Mouse (Mus musculus) liver, postnatal 0 days (tissue): ENCODE results near the gene Armc6. TPM values are rescaled to one million over a fixed set of nuclear protein-coding genes. Genes with fewer than 3 reads are reported as not detected.
A peak's percentile ranks its signal among the peaks of the same experiment; 100 is the strongest.

ENCODE experiments used
- ATAC-seq: fragments of 200-750 bp; cut with Nextera tagmentation; 2 replicates; pipeline ENCODE4 v1.8.0; 2017; ENCODE audit warnings: mild to moderate bottlenecking, moderate library complexity
- DNase-seq: peaks from one replicate; pipeline ENCODE4 v3.0.0-alpha.2; 2016
- H3K27ac ChIP-seq: fragments of 300-500 bp; sonication (generic); 2 replicates; pipeline ENCODE4 v1.5.1; 2014; ENCODE audit warnings: antibody characterized with exemption, moderate library complexity, mild to moderate bottlenecking, low read depth
- H3K27me3 ChIP-seq: fragments of 300-500 bp; sonication (generic); 2 replicates; pipeline ENCODE4 v1.6.1; 2014; ENCODE audit warnings: low read length, control low read depth, mixed read lengths; ENCODE audit not compliant: insufficient read depth
- H3K36me3 ChIP-seq: fragments of 300-500 bp; sonication (generic); replicated peaks from 2 replicates; pipeline ENCODE4 v1.6.1; 2014; ENCODE audit warnings: mild to moderate bottlenecking, control low read depth, low read length, moderate library complexity, mixed read lengths; ENCODE audit not compliant: insufficient read depth
- H3K4me1 ChIP-seq: fragments of 300-500 bp; sonication (generic); 2 replicates; pipeline ENCODE4 v1.6.1; 2014; ENCODE audit warnings: antibody characterized with exemption, mild to moderate bottlenecking, control low read depth; ENCODE audit not compliant: insufficient read depth
- H3K4me2 ChIP-seq: fragments of 300-500 bp; sonication (generic); 2 replicates; pipeline ENCODE4 v1.6.1; 2014; ENCODE audit warnings: low read depth, mild to moderate bottlenecking, low read length, moderate library complexity, mixed read lengths
- H3K4me3 ChIP-seq: fragments of 300-500 bp; sonication (generic); 2 replicates; pipeline ENCODE4 v1.5.1; 2014; ENCODE audit warnings: low read depth, low read length
- H3K9ac ChIP-seq: fragments of 300-500 bp; sonication (generic); replicated peaks from 2 replicates; pipeline ENCODE4 v1.6.1; 2014; ENCODE audit warnings: mild to moderate bottlenecking, moderate library complexity
- H3K9me3 ChIP-seq: fragments of 300-500 bp; sonication (generic); 2 replicates; pipeline ENCODE4 v1.6.1; 2016; ENCODE audit warnings: mild to moderate bottlenecking, control low read depth, low read length, mixed read lengths
- CTCF ChIP-seq: sonication (generic); IDR thresholded peaks from 2 replicates; pipeline ENCODE4 v1.5.1; 2016; ENCODE audit warnings: antibody characterized with exemption, low read depth
- EP300 ChIP-seq: IDR thresholded peaks from 2 replicates; pipeline ENCODE4 v1.6.1; 2016; ENCODE audit warnings: antibody characterized with exemption, low read depth, mild to moderate bottlenecking
- whole genome bisulfite sequencing: fragments of 180-500 bp; shearing (Covaris S2); extraction: QIAGEN DNeasy Blood & Tissue Kit; methylation state at CpG from one replicate; pipeline ENCODE4 v1.1.7; 2014; ENCODE audit not compliant: insufficient replicate concordance; 5-methylcytosine and 5-hydroxymethylcytosine counted together
- polyA plus RNA-seq: library from polyadenylated mRNA; unstranded; fragments of >200 nt; fragmentation: Nextera tagmentation; extraction: Ambion mirVana; gene quantifications from 2 replicates; pipeline ENCODE4 v1.2.1, GENCODE M21; 2015

The Armc6 gene
- polyA plus RNA-seq, 1 experiment from 2014 or later: 6.3 TPM

DNA sequence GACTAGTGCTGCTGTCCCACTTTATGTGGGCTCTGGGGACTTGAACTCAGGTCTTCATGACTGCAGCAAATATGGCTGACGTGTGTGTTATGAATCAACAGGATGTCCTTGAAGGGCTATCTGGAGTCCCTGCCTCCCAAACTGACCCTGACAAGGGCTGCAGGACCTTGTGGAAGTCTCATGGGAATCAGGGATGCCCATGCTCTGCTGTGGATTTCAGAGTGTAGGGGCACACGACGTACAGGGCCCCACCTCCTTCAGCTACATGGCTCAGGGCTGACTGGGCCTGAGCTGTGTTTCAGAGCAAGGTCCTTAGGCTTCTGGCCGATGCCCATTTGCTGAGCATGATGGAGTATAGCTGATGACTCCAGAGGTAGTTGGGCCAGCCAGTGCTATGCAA, 51.1 kb downstream of the Armc6 start:
- peaks cover 20% of the 10 kb centered on the region for H3K36me3 ChIP-seq
- DNase-seq: no peak

DNA sequence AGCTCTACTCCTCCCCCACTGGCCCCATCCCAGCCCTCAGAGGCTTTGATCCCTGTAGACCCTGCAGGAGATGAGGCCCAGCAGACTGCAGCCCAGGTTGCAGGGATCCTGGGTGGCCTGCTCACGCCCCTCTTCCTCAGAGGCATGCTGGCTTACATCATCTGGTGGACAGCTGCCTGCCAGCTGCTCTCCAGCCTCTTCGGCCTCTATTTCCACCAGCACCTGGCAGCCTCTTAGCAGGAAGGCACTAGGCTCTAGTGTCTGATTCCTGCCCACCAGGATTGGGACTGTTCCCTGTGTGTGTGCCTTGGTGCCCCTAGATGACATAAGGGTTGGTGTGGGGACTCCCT, 52.4 kb downstream of the Armc6 start:
- no peaks in the 10 kb centered on the region for H3K9me3 ChIP-seq
- H3K36me3 ChIP-seq: peaks cover 12% of the 10 kb centered on the region
- H3K9ac ChIP-seq: no peak overlapping the region
- no peak for TF ChIP-seq EP300
- no peak for TF ChIP-seq CTCF
- H3K27ac ChIP-seq: no peak overlapping the region
- peaks cover 6% of the 10 kb centered on the region for H3K4me1 ChIP-seq
- no peak overlapping the region for H3K4me2 ChIP-seq
- no peak overlapping the region for H3K4me3 ChIP-seq
- WGBS: 74% methylated on average over 2 of the region's 2 CpGs
- ATAC-seq (peak; percentile 25), DNase-seq (no peak)
- no peaks in the 10 kb centered on the region for H3K27me3 ChIP-seq

More for the DNA sequence above, 51.1 kb downstream of the Armc6 start:
- Histone ChIP-seq H3K27ac (no peak overlapping the region), H3K27me3 (no peaks in the 10 kb centered on the region), H3K4me3 (no peak overlapping the region), H3K9me3 (no peaks in the 10 kb centered on the region), H3K9ac (no peak overlapping the region), H3K4me1 (peaks cover 6% of the 10 kb centered on the region), H3K4me2 (no peak overlapping the region)
- 85% methylated on average over 4 of the region's 4 CpGs for WGBS
- TF ChIP-seq EP300: no peak
- no peak for ATAC-seq

DNA sequence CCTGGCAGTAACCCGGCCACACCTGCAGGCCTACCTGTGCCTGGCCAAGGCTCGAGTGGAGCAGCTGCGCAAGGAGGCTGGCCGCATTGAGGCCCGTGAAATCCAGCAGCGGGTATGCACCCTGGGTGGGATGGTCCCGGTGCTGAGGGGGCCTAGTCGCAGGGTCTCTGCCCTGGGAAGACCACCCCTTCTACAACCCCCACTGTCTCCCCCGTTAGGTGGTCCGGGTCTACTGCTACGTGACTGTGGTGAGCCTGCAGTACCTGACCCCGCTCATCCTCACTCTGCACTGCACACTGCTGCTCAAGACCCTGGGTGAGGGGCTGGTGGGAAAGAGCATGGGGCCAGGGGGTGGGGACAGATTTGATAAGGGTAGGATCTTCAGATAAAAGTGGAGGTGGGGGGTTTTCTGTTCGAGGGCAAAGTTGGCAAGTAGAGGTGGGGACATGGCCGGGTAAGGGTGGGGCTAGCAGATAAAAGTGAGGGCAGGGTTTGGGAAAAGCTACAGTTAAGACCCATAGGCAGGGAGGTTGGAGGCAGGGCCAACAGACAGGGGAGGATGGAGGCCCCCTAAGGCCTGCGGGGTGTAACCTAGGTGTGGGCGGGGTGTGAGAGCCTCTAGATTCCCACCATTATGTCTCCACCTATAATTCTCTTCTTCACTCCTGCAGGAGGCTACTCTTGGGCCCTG, 52.9 kb downstream of the Armc6 start:
- Histone ChIP-seq H3K4me3 (no peak overlapping the region), H3K9ac (no peak overlapping the region), H3K36me3 (peaks cover 8% of the 10 kb centered on the region), H3K27me3 (no peaks in the 10 kb centered on the region), H3K4me1 (peaks cover 6% of the 10 kb centered on the region), H3K4me2 (no peak overlapping the region), H3K27ac (no peak overlapping the region), H3K9me3 (no peaks in the 10 kb centered on the region)
- 73% methylated on average over 14 of the region's 16 CpGs for WGBS
- ATAC-seq (peak; percentile 44), DNase-seq (no peak)
- no peak for TF ChIP-seq EP300
- no peak for TF ChIP-seq CTCF

DNA sequence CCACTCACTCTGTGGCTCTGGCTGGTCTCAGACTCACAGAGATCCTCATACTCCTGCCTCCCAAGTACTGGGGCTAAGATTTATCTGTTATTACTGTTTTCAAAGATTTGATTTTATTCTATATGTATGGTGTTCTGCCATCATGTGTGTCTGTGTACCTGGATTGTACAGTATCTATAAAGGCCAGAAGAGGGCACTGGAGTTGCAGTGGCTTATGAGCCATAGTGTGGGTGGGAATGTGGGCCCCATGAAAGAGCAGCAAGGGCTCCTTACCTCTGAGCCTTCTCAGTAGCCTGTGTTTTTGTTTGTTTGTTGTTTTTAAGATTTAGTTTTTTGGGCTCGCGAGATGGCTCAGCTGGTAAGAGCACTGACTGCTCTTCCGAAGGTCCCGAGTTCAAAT, 55.2 kb downstream of the Armc6 start:
- no peak for ATAC-seq
- Histone ChIP-seq H3K9me3 (no peaks in the 10 kb centered on the region), H3K9ac (no peak overlapping the region), H3K36me3 (peaks cover 7% of the 10 kb centered on the region), H3K4me2 (no peak overlapping the region), H3K27ac (no peak overlapping the region), H3K27me3 (no peaks in the 10 kb centered on the region), H3K4me3 (no peak overlapping the region), H3K4me1 (peaks cover 9% of the 10 kb centered on the region)
- DNase-seq: no peak
- WGBS: 97% methylated on average over 4 of the region's 4 CpGs
- TF ChIP-seq CTCF (peak; percentile 68), EP300 (no peak)

DNA sequence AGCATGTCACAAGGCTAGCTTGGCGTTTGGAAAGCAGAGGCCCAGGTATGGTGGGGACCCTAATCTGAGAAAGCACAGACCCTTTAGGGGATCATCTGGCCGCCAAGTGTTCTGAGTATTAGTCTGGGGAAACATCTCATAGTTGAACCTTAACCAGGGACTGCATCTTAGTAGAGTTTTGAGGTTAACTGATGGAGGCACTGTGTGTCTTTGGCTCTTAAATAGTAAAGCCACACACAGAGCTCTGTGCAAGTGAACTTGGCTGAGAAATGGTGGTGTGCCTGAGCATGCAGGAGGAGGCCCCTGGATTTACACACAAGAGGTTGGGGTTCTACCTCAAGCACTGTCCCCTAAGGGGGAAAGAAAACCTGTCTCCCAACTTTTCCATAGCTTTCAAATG, 56.0 kb downstream of the Armc6 start:
- Histone ChIP-seq H3K4me1 (peaks cover 18% of the 10 kb centered on the region), H3K9me3 (no peaks in the 10 kb centered on the region), H3K27ac (no peak overlapping the region), H3K36me3 (peaks cover 7% of the 10 kb centered on the region), H3K27me3 (no peaks in the 10 kb centered on the region), H3K4me3 (no peak overlapping the region), H3K4me2 (no peak overlapping the region), H3K9ac (no peak overlapping the region)
- ATAC-seq (no peak), DNase-seq (no peak)
- TF ChIP-seq CTCF (no peak), EP300 (no peak)
- WGBS: 76% methylated on average over 2 of the region's 2 CpGs

DNA sequence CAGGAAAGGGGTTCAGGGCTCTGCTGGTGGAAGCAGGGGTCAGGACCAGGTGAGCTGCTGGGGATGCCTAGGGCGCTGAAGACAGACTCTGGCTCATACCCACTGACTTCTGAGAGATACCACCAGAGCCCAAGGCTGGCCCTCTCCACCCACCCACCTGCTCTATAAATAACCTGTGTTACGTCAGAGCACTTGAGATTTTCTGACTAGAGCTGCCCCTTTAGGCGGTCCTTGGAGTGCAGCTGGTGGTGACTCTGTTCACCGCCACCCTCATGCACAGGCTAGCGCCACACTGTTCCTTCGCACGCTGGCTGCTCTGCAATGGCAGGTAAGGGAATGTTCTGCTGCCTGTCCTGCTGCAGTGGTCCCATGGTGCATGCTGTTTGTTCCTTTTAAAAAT, 60.2 kb downstream of the Armc6 start:
- no peak for TF ChIP-seq CTCF
- TF ChIP-seq EP300: no peak
- Histone ChIP-seq H3K9me3 (no peaks in the 10 kb centered on the region), H3K4me3 (no peak overlapping the region), H3K27ac (no peak overlapping the region), H3K36me3 (no peaks in the 10 kb centered on the region; the same call in none of the 2 replicates), H3K27me3 (no peaks in the 10 kb centered on the region), H3K9ac (no peak overlapping the region), H3K4me2 (no peak overlapping the region), H3K4me1 (peaks cover 33% of the 10 kb centered on the region)
- 76% methylated on average over 7 of the region's 7 CpGs for WGBS
- DNase-seq: no peak
- ATAC-seq: no peak
